Mouse (Mus musculus) heart, adult 2 months (tissue): ENCODE data around the gene Acacb.

Experiments used
- CTCF ChIP-seq: fragments of 200-600 bp; IDR thresholded peaks from 2 replicates; pipeline ENCODE4 v1.8.1; 2022; ENCODE audit warnings: antibody characterized with exemption, mild to moderate bottlenecking, moderate library complexity
- POLR2A ChIP-seq: fragments of 200-500 bp; IDR thresholded peaks from 2 replicates; pipeline ENCODE4 v1.6.1; 2011; ENCODE audit warnings: mild to moderate bottlenecking, low read depth, low read length, control low read depth; ENCODE audit not compliant: insufficient read depth

DNA sequence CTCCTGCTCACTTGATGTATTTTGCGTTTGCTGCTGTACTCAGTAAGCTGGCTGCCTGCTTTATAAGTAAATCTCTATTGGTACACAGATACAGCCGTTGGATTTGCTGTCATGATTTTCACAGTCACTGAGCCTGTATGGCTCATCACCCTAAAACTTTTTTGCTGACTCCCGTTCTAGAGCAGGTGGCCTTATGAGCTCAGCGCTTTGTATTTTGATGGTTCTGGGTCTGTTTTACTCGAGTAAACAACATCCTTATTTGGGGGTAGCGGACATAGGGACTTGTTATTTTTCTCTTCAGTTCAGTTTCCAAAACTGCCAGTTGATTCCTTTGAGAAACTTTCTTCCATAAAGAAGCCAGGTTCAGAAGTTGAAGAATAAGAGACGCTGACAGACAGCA, 79.7 kb downstream of the Acacb start:
- TF ChIP-seq CTCF (no peak), POLR2A (no peak)
